Mouse (Mus musculus) MEL-GATA-1-ER (cell line): ENCODE data around the gene Wwc2.

Experiments
- DNase-seq: peaks from one replicate; pipeline ENCODE4 v3.0.0-alpha.2; 2012; ENCODE audit warnings: low read depth; ENCODE audit errors: extremely low read depth

Wwc2 gene

GRCm38 (mm10) chr8:47802349-47802748, 188.4 kb downstream of the Wwc2 start:
- no peak for DNase-seq

DNA sequence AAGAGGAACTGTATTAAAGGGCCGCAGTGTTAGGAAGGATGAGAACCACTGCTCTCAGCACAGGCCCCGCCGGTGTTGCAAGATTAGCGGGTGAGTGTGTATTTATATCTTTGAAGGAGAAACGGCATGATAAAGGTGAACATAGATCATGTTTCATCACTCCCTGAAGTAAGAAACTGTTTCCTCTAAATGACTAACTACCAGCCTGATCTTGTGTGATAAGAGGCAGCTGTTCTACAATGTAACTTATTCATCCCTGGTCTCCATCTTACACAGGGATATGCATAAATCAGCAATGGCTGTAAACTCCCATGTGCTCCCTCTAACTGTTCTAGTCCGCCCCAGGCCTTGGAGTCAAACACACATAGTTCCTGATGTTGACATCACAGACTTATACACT, 191.3 kb downstream of the Wwc2 start:
- DNase-seq: no peak

- no peak for DNase-seq
Observed at GRCm38 (mm10) chr8:47791986-47792385, 198.7 kb downstream of the Wwc2 start.

DNA sequence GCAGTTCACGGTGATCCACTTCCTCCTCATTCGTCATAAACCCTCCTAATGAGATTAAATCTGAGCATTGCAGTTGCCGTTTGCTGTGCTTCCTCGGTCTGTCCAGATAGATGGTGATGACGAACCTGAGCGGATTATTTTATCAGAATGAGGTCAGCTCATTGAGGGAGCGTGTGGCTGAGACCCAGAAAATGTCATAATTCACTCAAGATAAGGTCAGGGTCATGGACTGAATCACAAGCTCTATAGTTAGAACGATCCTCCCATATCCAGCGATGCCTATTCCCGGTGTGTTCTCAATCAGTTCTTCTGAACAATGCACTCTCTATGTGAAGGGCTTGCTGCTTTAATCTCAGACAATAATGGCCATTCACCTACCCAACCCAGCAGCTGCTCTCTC, 203.0 kb downstream of the Wwc2 start:
- no peak for DNase-seq

DNA sequence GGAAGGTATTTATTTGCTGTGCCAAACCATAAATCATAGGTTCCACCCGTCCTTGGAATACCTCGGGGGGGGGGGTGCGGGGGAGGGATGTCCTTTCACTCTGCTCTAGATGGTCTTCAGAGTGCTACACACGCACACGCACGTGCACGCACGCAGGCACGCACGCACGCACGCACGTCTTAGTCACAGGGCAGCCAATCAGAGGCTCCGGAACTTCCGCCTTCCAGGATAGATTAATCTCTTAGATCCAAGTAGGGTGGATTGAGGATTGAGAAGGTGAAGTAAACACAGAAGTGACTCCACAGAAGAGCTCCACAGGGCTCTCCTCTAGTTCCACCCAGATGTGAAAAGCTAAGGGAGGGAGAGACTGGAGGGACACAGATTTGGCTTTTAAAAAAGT, 204.4 kb downstream of the Wwc2 start:
- DNase-seq: no peak

DNA sequence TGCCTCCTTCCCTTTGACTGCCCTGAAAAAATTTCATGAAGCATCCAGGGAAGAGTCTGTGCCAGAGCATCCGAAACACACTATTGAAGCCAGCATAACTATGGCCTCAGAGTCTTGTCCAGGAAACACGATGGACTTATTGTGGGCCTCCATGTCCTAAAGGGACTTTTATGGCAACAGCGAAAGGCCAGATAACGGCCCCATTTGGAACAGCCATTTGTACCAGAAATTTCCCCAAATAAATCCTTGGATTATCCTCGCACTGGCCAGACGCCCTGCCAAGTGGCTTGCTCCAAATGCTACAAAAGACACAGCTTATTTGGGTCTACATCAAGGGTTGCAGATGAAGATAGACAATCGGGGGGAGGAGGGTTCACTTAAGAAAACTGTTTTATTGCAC, 206.3 kb downstream of the Wwc2 start:
- no peak for DNase-seq

GRCm38 (mm10) chr8:47783944-47784343, 206.8 kb downstream of the Wwc2 start:
- DNase-seq: no peak

DNA sequence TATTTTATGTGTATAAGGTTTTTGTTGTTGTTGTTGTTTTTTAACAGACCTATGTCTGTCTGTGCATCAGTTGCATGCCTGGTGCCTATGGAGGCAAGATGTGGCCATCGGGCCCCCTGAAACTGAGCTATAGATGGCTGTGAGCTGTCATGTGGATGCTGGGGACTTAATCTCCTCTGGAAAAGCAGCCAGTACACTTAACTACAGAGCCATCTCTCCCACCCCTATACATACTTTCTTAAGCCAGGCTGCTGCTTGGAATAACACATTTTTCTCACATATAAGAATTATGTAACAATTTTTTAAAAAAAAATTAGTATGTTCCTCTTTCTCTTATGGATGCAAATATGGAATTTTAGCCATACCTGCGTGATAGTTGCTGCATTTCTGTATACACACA, 207.2 kb downstream of the Wwc2 start:
- DNase-seq: no peak

- DNase-seq: no peak
Observed at GRCm38 (mm10) chr8:47781881-47782280, 208.8 kb downstream of the Wwc2 start.

GRCm38 (mm10) chr8:47779589-47779988, 211.1 kb downstream of the Wwc2 start:
- DNase-seq: no peak

GRCm38 (mm10) chr8:47777415-47777814, 213.3 kb downstream of the Wwc2 start:
- DNase-seq: no peak
